Mouse (Mus musculus) layer of hippocampus, adult 9-11 months (tissue): ENCODE measurements around the gene Opa1.

Source experiments
- DNase-seq: peaks from one replicate; pipeline ENCODE4 v3.0.0; 2022

Opa1 gene

GRCm38 (mm10) chr16:29693025-29693682, 114.0 kb downstream of the Opa1 start:
- DNase-seq = no peak

GRCm38 (mm10) chr16:29693791-29694419, 114.8 kb downstream of the Opa1 start:
- no peak for DNase-seq

- no peak for DNase-seq
These were observed 115.4 kb downstream of the Opa1 start for GRCm38 (mm10) chr16:29694420-29694959.
